Mouse (Mus musculus): Measurements from ENCODE around the gene Rap1gap. TPM values are rescaled to one million over a fixed set of nuclear protein-coding genes. Genes with fewer than 3 reads are reported as not detected.

Gene Rap1gap
- polyA plus RNA-seq, 1 experiment from 2014 or later, result 22.7 TPM

- H3K27me3 ChIP-seq (replicated peaks), result no peaks in the 10 kb centered on the region
- no peak for ATAC-seq
- H3K4me1 ChIP-seq (replicated peaks), result peaks cover 41% of the 10 kb centered on the region
- 0 out of 2 replicates have a peak overlapping the region, but pooled peaks have one; percentile 51 for H3K27ac ChIP-seq
- H3K36me3 ChIP-seq, result no peaks in the 10 kb centered on the region
- WGBS, result 59% methylated on average over 21 of the region's 21 CpGs
- no peaks in the 10 kb centered on the region for H3K9me3 ChIP-seq
- H3K4me3 ChIP-seq (replicated peaks), result no peak overlapping the region
- no peak overlapping the region for H3K4me2 ChIP-seq (replicated peaks)
- no peak overlapping the region for H3K9ac ChIP-seq
Observed at GRCm38 (mm10) chr4:137699264-137700211, 35.0 kb downstream of the Rap1gap start.

DNA sequence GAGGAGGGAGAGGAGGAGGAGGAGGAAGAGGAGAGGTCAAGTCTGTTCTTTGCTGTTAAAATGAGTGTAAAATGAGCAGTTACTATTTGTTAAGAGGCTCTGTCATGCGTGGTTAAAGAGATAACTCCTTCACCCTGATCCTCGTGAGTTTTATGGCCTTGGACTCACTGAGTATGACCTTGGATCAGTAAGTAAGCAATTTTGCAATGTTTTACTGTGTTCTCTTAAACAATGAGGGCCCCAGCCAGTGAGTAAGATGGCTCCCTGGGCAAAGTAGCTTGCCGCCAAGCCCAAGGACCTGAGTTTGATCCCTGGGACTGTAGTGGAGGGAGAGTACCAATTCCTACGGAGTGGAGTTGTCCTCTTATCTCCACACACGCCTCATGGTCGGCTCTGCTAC lies 36.4 kb downstream of the Rap1gap start:
- no peak for ATAC-seq
- no peak overlapping the region for H3K9ac ChIP-seq
- H3K27me3 ChIP-seq (replicated peaks), result no peaks in the 10 kb centered on the region
- H3K4me3 ChIP-seq (replicated peaks), result no peak overlapping the region
- no peak overlapping the region for H3K4me2 ChIP-seq (replicated peaks)
- no peaks in the 10 kb centered on the region for H3K36me3 ChIP-seq
- H3K27ac ChIP-seq, result 0 out of 2 replicates have a peak overlapping the region, but pooled peaks have one; percentile 7
- 46% methylated on average over 6 of the region's 6 CpGs for WGBS
- H3K9me3 ChIP-seq, result no peaks in the 10 kb centered on the region
- peaks cover 40% of the 10 kb centered on the region for H3K4me1 ChIP-seq (replicated peaks)

DNA sequence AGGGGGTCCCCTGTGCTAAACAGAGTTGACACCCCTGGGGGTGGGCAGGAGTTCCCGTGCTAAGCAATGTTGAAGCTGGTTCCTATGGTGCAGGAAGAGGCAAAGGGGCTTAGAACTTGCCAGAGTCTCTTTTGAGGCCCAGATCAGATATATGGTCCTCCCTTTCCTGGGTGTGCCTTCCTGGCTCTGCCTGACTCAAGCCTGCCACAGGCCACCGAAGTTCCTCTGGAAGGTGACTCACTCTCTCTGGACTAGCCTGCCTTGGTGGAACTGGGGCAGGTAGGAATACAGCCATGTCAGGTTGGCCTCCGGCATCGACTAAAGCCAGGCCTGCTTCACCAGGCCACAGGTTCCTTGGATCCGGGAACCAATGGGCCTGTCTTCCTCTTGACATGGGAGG lies 38.6 kb downstream of the Rap1gap start:
- no peak for ATAC-seq
- Histone ChIP-seq H3K27me3 (replicated peaks) (no peaks in the 10 kb centered on the region), H3K9me3 (no peaks in the 10 kb centered on the region), H3K36me3 (no peaks in the 10 kb centered on the region), H3K4me3 (replicated peaks) (no peak overlapping the region), H3K27ac (no peak overlapping the region), H3K4me1 (replicated peaks) (peaks cover 43% of the 10 kb centered on the region), H3K9ac (no peak overlapping the region), H3K4me2 (replicated peaks) (no peak overlapping the region)
- 84% methylated on average over 5 of the region's 5 CpGs for WGBS

DNA sequence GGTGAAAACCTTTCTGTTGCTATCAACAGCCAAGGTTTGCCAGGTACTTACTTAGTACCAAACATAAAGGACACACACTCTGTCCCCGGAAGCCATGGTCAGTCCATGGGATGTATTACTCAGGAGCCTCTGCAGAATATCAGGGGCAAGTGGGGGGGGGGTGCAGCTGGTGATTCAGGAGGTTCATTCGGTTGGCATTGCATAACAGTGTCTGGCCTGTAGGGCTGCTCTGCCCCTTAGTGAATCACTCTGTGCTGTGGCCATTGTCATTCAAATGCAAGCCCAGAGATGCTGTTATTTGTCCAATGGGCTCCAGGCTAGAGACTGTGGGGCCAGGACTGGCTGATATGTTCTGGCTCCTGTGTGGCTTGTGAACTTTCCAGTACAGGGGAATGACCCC lies 40.0 kb downstream of the Rap1gap start:
- ATAC-seq, result no peak
- no peaks in the 10 kb centered on the region for H3K36me3 ChIP-seq

GRCm38 (mm10) chr4:137705379-137705778 lies 40.9 kb downstream of the Rap1gap start:
- H3K9ac ChIP-seq, result no peak overlapping the region
- WGBS, result 63% methylated on average over 5 of the region's 5 CpGs
- no peaks in the 10 kb centered on the region for H3K36me3 ChIP-seq
- no peak overlapping the region for H3K4me3 ChIP-seq (replicated peaks)
- no peaks in the 10 kb centered on the region for H3K9me3 ChIP-seq
- H3K27me3 ChIP-seq (replicated peaks), result no peaks in the 10 kb centered on the region
- no peak for ATAC-seq
- H3K27ac ChIP-seq, result peak overlapping the region; percentile 84
- peaks cover 37% of the 10 kb centered on the region for H3K4me1 ChIP-seq (replicated peaks)
- no peak overlapping the region for H3K4me2 ChIP-seq (replicated peaks)

More for the DNA sequence above, 40.0 kb downstream of the Rap1gap start:
- no peaks in the 10 kb centered on the region for H3K27me3 ChIP-seq (replicated peaks)
- no peaks in the 10 kb centered on the region for H3K9me3 ChIP-seq
- H3K9ac ChIP-seq, result no peak overlapping the region
- no peak overlapping the region for H3K4me2 ChIP-seq (replicated peaks)
- peaks cover 37% of the 10 kb centered on the region for H3K4me1 ChIP-seq (replicated peaks)
- H3K27ac ChIP-seq, result no peak overlapping the region
- H3K4me3 ChIP-seq (replicated peaks), result no peak overlapping the region
- 75% methylated on average over 2 of the region's 2 CpGs for WGBS

GRCm38 (mm10) chr4:137706510-137706909 lies 42.0 kb downstream of the Rap1gap start:
- Histone ChIP-seq H3K4me2 (replicated peaks) (peak overlapping the region; percentile 95), H3K27me3 (replicated peaks) (no peaks in the 10 kb centered on the region), H3K4me3 (replicated peaks) (peak overlapping the region; percentile 63; the same call in 1 of the 2 replicates), H3K4me1 (replicated peaks) (peaks cover 29% of the 10 kb centered on the region), H3K9ac (peak overlapping the region; percentile 22; the same call in 1 of the 2 replicates), H3K36me3 (no peaks in the 10 kb centered on the region), H3K9me3 (no peaks in the 10 kb centered on the region), H3K27ac (peak overlapping the region; percentile 84)
- peak; percentile 43 for ATAC-seq
- 49% methylated on average over 7 of the region's 7 CpGs for WGBS

GRCm38 (mm10) chr4:137707216-137707990 lies 42.9 kb downstream of the Rap1gap start:
- WGBS, result 3% methylated on average over 47 of the region's 52 CpGs
- Histone ChIP-seq H3K9ac (peak overlapping the region; percentile 85), H3K4me3 (replicated peaks) (peak overlapping the region; percentile 63), H3K27ac (peak overlapping the region; percentile 84), H3K27me3 (replicated peaks) (no peaks in the 10 kb centered on the region), H3K4me2 (replicated peaks) (peak overlapping the region; percentile 95), H3K9me3 (no peaks in the 10 kb centered on the region), H3K36me3 (no peaks in the 10 kb centered on the region), H3K4me1 (replicated peaks) (peaks cover 28% of the 10 kb centered on the region)
- ATAC-seq, result peak; percentile 87

GRCm38 (mm10) chr4:137712963-137713362 lies 48.4 kb downstream of the Rap1gap start:
- Histone ChIP-seq H3K9ac (no peak overlapping the region), H3K4me1 (replicated peaks) (peaks cover 29% of the 10 kb centered on the region), H3K4me3 (replicated peaks) (no peak overlapping the region), H3K27ac (no peak overlapping the region), H3K36me3 (no peaks in the 10 kb centered on the region), H3K4me2 (replicated peaks) (no peak overlapping the region), H3K9me3 (no peaks in the 10 kb centered on the region), H3K27me3 (replicated peaks) (no peaks in the 10 kb centered on the region)
- WGBS, result 62% methylated on average over 13 of the region's 13 CpGs
- peak; percentile 42 for ATAC-seq

GRCm38 (mm10) chr4:137714020-137714624 lies 49.6 kb downstream of the Rap1gap start:
- WGBS, result 44% methylated on average over 8 of the region's 8 CpGs
- peak; percentile 34; the same call in 1 of the 2 replicates for ATAC-seq
- Histone ChIP-seq H3K4me1 (replicated peaks) (peaks cover 25% of the 10 kb centered on the region), H3K9ac (no peak overlapping the region), H3K27ac (no peak overlapping the region), H3K4me2 (replicated peaks) (0 out of 2 replicates have a peak overlapping the region, but pooled peaks have one; percentile 2), H3K27me3 (replicated peaks) (no peaks in the 10 kb centered on the region), H3K9me3 (no peaks in the 10 kb centered on the region), H3K4me3 (replicated peaks) (no peak overlapping the region), H3K36me3 (no peaks in the 10 kb centered on the region)

DNA sequence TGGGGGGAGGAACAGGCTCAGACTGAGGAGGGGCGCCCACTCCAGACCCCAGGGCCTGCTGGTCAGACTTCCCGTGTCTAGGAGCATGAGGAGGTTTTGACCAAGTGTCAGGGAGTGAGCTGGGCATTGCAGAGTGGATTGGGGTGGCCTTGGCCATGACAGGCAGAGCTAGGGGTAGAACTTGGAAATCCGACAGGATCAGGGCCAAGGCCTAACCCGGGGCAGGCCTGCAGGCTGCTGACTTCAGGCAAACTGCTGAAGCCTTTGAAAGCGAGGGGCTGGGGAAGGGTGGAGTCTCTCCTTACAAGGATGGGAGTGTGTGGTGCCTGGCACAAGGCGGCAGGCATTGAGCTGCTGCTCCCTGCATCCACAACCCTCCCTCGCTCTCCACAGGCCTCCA lies 52.5 kb downstream of the Rap1gap start:
- 56% methylated on average over 7 of the region's 7 CpGs for WGBS
- H3K9me3 ChIP-seq, result no peaks in the 10 kb centered on the region
- ATAC-seq, result no peak
- H3K4me3 ChIP-seq (replicated peaks), result no peak overlapping the region
- no peak overlapping the region for H3K4me2 ChIP-seq (replicated peaks)
- H3K36me3 ChIP-seq, result no peaks in the 10 kb centered on the region
- H3K4me1 ChIP-seq (replicated peaks), result peaks cover 29% of the 10 kb centered on the region
- 0 out of 2 replicates have a peak overlapping the region, but pooled peaks have one; percentile 0 for H3K27ac ChIP-seq
- no peaks in the 10 kb centered on the region for H3K27me3 ChIP-seq (replicated peaks)
- no peak overlapping the region for H3K9ac ChIP-seq

GRCm38 (mm10) chr4:137717671-137718070 lies 53.1 kb downstream of the Rap1gap start:
- 68% methylated on average over 15 of the region's 15 CpGs for WGBS
- Histone ChIP-seq H3K27me3 (replicated peaks) (no peaks in the 10 kb centered on the region), H3K36me3 (no peaks in the 10 kb centered on the region), H3K9me3 (no peaks in the 10 kb centered on the region), H3K9ac (no peak overlapping the region), H3K4me1 (replicated peaks) (peaks cover 29% of the 10 kb centered on the region), H3K27ac (no peak overlapping the region), H3K4me3 (replicated peaks) (no peak overlapping the region), H3K4me2 (replicated peaks) (no peak overlapping the region)
- no peak for ATAC-seq
